Mouse (Mus musculus): ENCODE results near the gene Cep104. TPM values are rescaled to one million over a fixed set of nuclear protein-coding genes. Genes with fewer than 3 reads are reported as not detected.

Cep104 gene
- polyA plus RNA-seq, 1 experiment from 2014 or later, result 21.7 TPM

- peaks cover 18% of the 10 kb centered on the region; the same call in 1 of the 2 replicates for H3K27me3 ChIP-seq
- H3K9me3 ChIP-seq, result no peaks in the 10 kb centered on the region
- peaks cover 34% of the 10 kb centered on the region for H3K36me3 ChIP-seq
- ATAC-seq (replicated peaks), result no peak
- H3K4me3 ChIP-seq, result no peak overlapping the region
- no peak overlapping the region for H3K4me2 ChIP-seq (replicated peaks)
- WGBS, result 28% methylated on average over 8 of the region's 8 CpGs
- H3K9ac ChIP-seq (replicated peaks), result no peak overlapping the region
- H3K27ac ChIP-seq (replicated peaks), result no peak overlapping the region
- peaks cover 11% of the 10 kb centered on the region for H3K4me1 ChIP-seq
Observed at GRCm38 (mm10) chr4:154023754-154024601, 49.0 kb downstream of the Cep104 start.

GRCm38 (mm10) chr4:154024729-154025521 is 49.9 kb downstream of the Cep104 start:
- Histone ChIP-seq H3K9me3 (no peaks in the 10 kb centered on the region), H3K36me3 (peaks cover 24% of the 10 kb centered on the region), H3K4me1 (peaks cover 11% of the 10 kb centered on the region), H3K27ac (replicated peaks) (no peak overlapping the region), H3K4me3 (no peak overlapping the region), H3K27me3 (peaks cover 18% of the 10 kb centered on the region; the same call in 1 of the 2 replicates), H3K4me2 (replicated peaks) (no peak overlapping the region), H3K9ac (replicated peaks) (no peak overlapping the region)
- ATAC-seq (replicated peaks), result no peak
- WGBS, result 32% methylated on average over 17 of the region's 17 CpGs

GRCm38 (mm10) chr4:154025641-154026440 is 50.8 kb downstream of the Cep104 start, which contains the start of gene Smim1:
Gene Smim1 (minus strand): TSS chr4:154026230.
- Histone ChIP-seq H3K36me3 (peaks cover 15% of the 10 kb centered on the region), H3K9ac (replicated peaks) (peak within 1 kb of the TSS; percentile 1; the same call in 1 of the 2 replicates), H3K27ac (replicated peaks) (no peak within 1 kb of the TSS)

GRCm38 (mm10) chr4:154026441-154026761 is 51.4 kb downstream of the Cep104 start:
- Histone ChIP-seq H3K9me3 (no peaks in the 10 kb centered on the region), H3K9ac (replicated peaks) (0 out of 2 replicates have a peak overlapping the region, but pooled peaks have one; percentile 1), H3K27me3 (peaks cover 18% of the 10 kb centered on the region; the same call in 1 of the 2 replicates), H3K4me1 (peaks cover 11% of the 10 kb centered on the region), H3K27ac (replicated peaks) (no peak overlapping the region), H3K36me3 (peaks cover 10% of the 10 kb centered on the region), H3K4me3 (no peak overlapping the region), H3K4me2 (replicated peaks) (peak overlapping the region; percentile 43)
- no peak for ATAC-seq (replicated peaks)
- WGBS, result 34% methylated on average over 2 of the region's 2 CpGs

More at GRCm38 (mm10) chr4:154025641-154026440, 50.8 kb downstream of the Cep104 start, which contains the start of gene Smim1:
- peak within 1 kb of the TSS; percentile 43 for H3K4me2 ChIP-seq (replicated peaks)
- no peaks in the 10 kb centered on the region for H3K9me3 ChIP-seq
- ATAC-seq (replicated peaks), result 0 out of 2 replicates have a peak, but pooled peaks have one; percentile 20
- H3K27me3 ChIP-seq, result peaks cover 18% of the 10 kb centered on the region; the same call in 1 of the 2 replicates
- H3K4me3 ChIP-seq, result peak within 1 kb of the TSS; percentile 25
- 2% methylated on average over 33 of the region's 33 CpGs for WGBS
- peaks cover 11% of the 10 kb centered on the region for H3K4me1 ChIP-seq

- no peak overlapping the region for H3K27ac ChIP-seq (replicated peaks)
- no peak for ATAC-seq (replicated peaks)
- no peaks in the 10 kb centered on the region for H3K9me3 ChIP-seq
- no peaks in the 10 kb centered on the region for H3K36me3 ChIP-seq
- no peak overlapping the region for H3K4me2 ChIP-seq (replicated peaks)
- H3K4me3 ChIP-seq, result no peak overlapping the region
- peaks cover 18% of the 10 kb centered on the region; the same call in 1 of the 2 replicates for H3K27me3 ChIP-seq
- H3K9ac ChIP-seq (replicated peaks), result no peak overlapping the region
- H3K4me1 ChIP-seq, result peaks cover 11% of the 10 kb centered on the region
- WGBS, result 76% methylated on average over 7 of the region's 7 CpGs
Observed at GRCm38 (mm10) chr4:154028066-154028465, 53.1 kb downstream of the Cep104 start.

- peaks cover 18% of the 10 kb centered on the region; the same call in 1 of the 2 replicates for H3K27me3 ChIP-seq
- H3K4me1 ChIP-seq, result peaks cover 11% of the 10 kb centered on the region
- H3K9ac ChIP-seq (replicated peaks), result no peak overlapping the region
- no peaks in the 10 kb centered on the region for H3K9me3 ChIP-seq
- H3K4me2 ChIP-seq (replicated peaks), result no peak overlapping the region
- H3K36me3 ChIP-seq, result no peaks in the 10 kb centered on the region
- no peak overlapping the region for H3K27ac ChIP-seq (replicated peaks)
- H3K4me3 ChIP-seq, result no peak overlapping the region
- ATAC-seq (replicated peaks), result no peak
Observed at GRCm38 (mm10) chr4:154028646-154029045, 53.7 kb downstream of the Cep104 start.

- Histone ChIP-seq H3K9me3 (no peaks in the 10 kb centered on the region), H3K36me3 (no peaks in the 10 kb centered on the region), H3K4me3 (no peak overlapping the region), H3K27me3 (no peaks in the 10 kb centered on the region), H3K4me2 (replicated peaks) (no peak overlapping the region), H3K9ac (replicated peaks) (no peak overlapping the region), H3K4me1 (no peaks in the 10 kb centered on the region), H3K27ac (replicated peaks) (no peak overlapping the region)
- WGBS, result 47% methylated on average over 3 of the region's 3 CpGs
- no peak for ATAC-seq (replicated peaks)
Observed at GRCm38 (mm10) chr4:154037123-154037522, 62.1 kb downstream of the Cep104 start.

GRCm38 (mm10) chr4:154042577-154042976 is 67.6 kb downstream of the Cep104 start, which contains the start of gene Ccdc27:
Gene Ccdc27 (minus strand): TSS chr4:154042677.
- 85% methylated on average over 9 of the region's 9 CpGs for WGBS
- Histone ChIP-seq H3K27ac (replicated peaks) (no peak within 1 kb of the TSS), H3K4me2 (replicated peaks) (no peak within 1 kb of the TSS), H3K36me3 (no peaks in the 10 kb centered on the region), H3K27me3 (no peaks in the 10 kb centered on the region), H3K4me3 (no peak within 1 kb of the TSS), H3K4me1 (no peaks in the 10 kb centered on the region), H3K9me3 (no peaks in the 10 kb centered on the region), H3K9ac (replicated peaks) (no peak within 1 kb of the TSS)
- no peak for ATAC-seq (replicated peaks)

GRCm38 (mm10) chr4:154045837-154046236 is 70.8 kb downstream of the Cep104 start:
- H3K27me3 ChIP-seq, result no peaks in the 10 kb centered on the region
- H3K36me3 ChIP-seq, result no peaks in the 10 kb centered on the region
- H3K9me3 ChIP-seq, result no peaks in the 10 kb centered on the region
- 72% methylated on average over 5 of the region's 5 CpGs for WGBS
- H3K4me2 ChIP-seq (replicated peaks), result no peak overlapping the region
- H3K4me3 ChIP-seq, result no peak overlapping the region
- H3K9ac ChIP-seq (replicated peaks), result no peak overlapping the region
- ATAC-seq (replicated peaks), result no peak
- no peaks in the 10 kb centered on the region for H3K4me1 ChIP-seq
- H3K27ac ChIP-seq (replicated peaks), result no peak overlapping the region

GRCm38 (mm10) chr4:154051401-154051800 is 76.4 kb downstream of the Cep104 start:
- Histone ChIP-seq H3K9ac (replicated peaks) (no peak overlapping the region), H3K4me1 (no peaks in the 10 kb centered on the region), H3K4me3 (no peak overlapping the region), H3K9me3 (no peaks in the 10 kb centered on the region), H3K27ac (replicated peaks) (no peak overlapping the region), H3K4me2 (replicated peaks) (no peak overlapping the region), H3K27me3 (no peaks in the 10 kb centered on the region), H3K36me3 (no peaks in the 10 kb centered on the region)
- WGBS, result 55% methylated on average over 3 of the region's 3 CpGs
- ATAC-seq (replicated peaks), result no peak

- WGBS, result 66% methylated on average over 4 of the region's 4 CpGs
- H3K36me3 ChIP-seq, result no peaks in the 10 kb centered on the region
- H3K4me3 ChIP-seq, result no peak overlapping the region
- H3K27ac ChIP-seq (replicated peaks), result no peak overlapping the region
- H3K9ac ChIP-seq (replicated peaks), result no peak overlapping the region
- no peaks in the 10 kb centered on the region for H3K27me3 ChIP-seq
- H3K9me3 ChIP-seq, result no peaks in the 10 kb centered on the region
- no peaks in the 10 kb centered on the region for H3K4me1 ChIP-seq
- no peak overlapping the region for H3K4me2 ChIP-seq (replicated peaks)
- no peak for ATAC-seq (replicated peaks)
Observed at GRCm38 (mm10) chr4:154053065-154053464, 78.1 kb downstream of the Cep104 start.

Measured in forebrain, embryonic 15.5 days (tissue).